Mouse (Mus musculus) stomach, embryonic 16.5 days (tissue): ENCODE data around the gene Ckmt1. TPM values are rescaled to one million over a fixed set of nuclear protein-coding genes. Genes with fewer than 3 reads are reported as not detected.

Source experiments
- ATAC-seq: fragments of 200-750 bp; cut with Nextera tagmentation; 2 replicates; pipeline ENCODE4 v1.8.0; 2017; ENCODE audit warnings: moderate number of reproducible peaks, moderate TSS enrichment; ENCODE audit not compliant: insufficient read depth, low FRiP score
- H3K27ac ChIP-seq: fragments of 300-500 bp; sonication (generic); 2 replicates; pipeline ENCODE4 v1.5.1; 2014; ENCODE audit warnings: low read length
- H3K27me3 ChIP-seq: fragments of 300-500 bp; sonication (generic); 2 replicates; pipeline ENCODE4 v1.6.1; 2014; ENCODE audit warnings: low read length, control low read depth, mixed read lengths; ENCODE audit not compliant: control insufficient read depth, insufficient read depth
- H3K36me3 ChIP-seq: fragments of 300-500 bp; sonication (generic); 2 replicates; pipeline ENCODE4 v1.6.1; 2014; ENCODE audit warnings: low read length; ENCODE audit not compliant: control insufficient read depth, insufficient read depth
- H3K4me1 ChIP-seq: fragments of 300-500 bp; sonication (generic); 2 replicates; pipeline ENCODE4 v1.6.1; 2014; ENCODE audit warnings: low read length, control low read depth, mixed read lengths; ENCODE audit not compliant: control insufficient read depth, insufficient read depth
- H3K4me2 ChIP-seq: fragments of 300-500 bp; sonication (generic); 2 replicates; pipeline ENCODE4 v1.6.1; 2014; ENCODE audit warnings: low read depth, low read length, mixed read lengths
- H3K4me3 ChIP-seq: fragments of 300-500 bp; sonication (generic); replicated peaks from 2 replicates; pipeline ENCODE4 v1.5.1; 2014; ENCODE audit warnings: mild to moderate bottlenecking, low read length
- H3K9ac ChIP-seq: fragments of 300-500 bp; sonication (generic); 2 replicates; pipeline ENCODE4 v1.6.1; 2014; ENCODE audit warnings: low read length
- H3K9me3 ChIP-seq: fragments of 300-500 bp; sonication (generic); replicated peaks from 2 replicates; pipeline ENCODE4 v1.6.1; 2016; ENCODE audit warnings: low read length, control low read depth; ENCODE audit not compliant: control insufficient read depth
- WGBS: fragments of 180-500 bp; shearing (Covaris S2); extraction: QIAGEN DNeasy Blood & Tissue Kit; methylation state at CpG from one replicate; pipeline ENCODE4 v1.1.7; 2014; 5-methylcytosine and 5-hydroxymethylcytosine counted together
- polyA plus RNA-seq: library from polyadenylated mRNA; unstranded; fragments of >200 nt; fragmentation: Nextera tagmentation; extraction: Ambion mirVana; gene quantifications from 2 replicates; pipeline ENCODE4 v1.2.1, GENCODE M21; 2015

Ckmt1 gene
- polyA plus RNA-seq, 1 experiment from 2014 or later: 260 TPM

GRCm38 (mm10) chr2:121354820-121355592, 2.5 kb upstream of the Ckmt1 start, which contains the start of gene Ppip5k1:
Ppip5k1 (minus strand) TSS chr2:121355396.
- Histone ChIP-seq H3K27me3 (no peaks in the 10 kb centered on the region), H3K9me3 (no peaks in the 10 kb centered on the region), H3K36me3 (no peaks in the 10 kb centered on the region), H3K9ac (peak within 1 kb of the TSS; percentile 82), H3K4me2 (peak within 1 kb of the TSS; percentile 90), H3K4me3 (peak within 1 kb of the TSS; percentile 73), H3K4me1 (no peaks in the 10 kb centered on the region), H3K27ac (no peak within 1 kb of the TSS; the same call in 1 of the 2 replicates)
- peak; percentile 93 for ATAC-seq
- WGBS: under 1% methylated on average over 58 of the region's 58 CpGs

- Histone ChIP-seq H3K27me3 (no peaks in the 10 kb centered on the region), H3K36me3 (no peaks in the 10 kb centered on the region), H3K4me2 (peak overlapping the region; percentile 65), H3K9me3 (no peaks in the 10 kb centered on the region), H3K4me1 (no peaks in the 10 kb centered on the region), H3K4me3 (peak overlapping the region; percentile 49), H3K9ac (peak overlapping the region; percentile 59), H3K27ac (peak overlapping the region; percentile 89)
- WGBS: 0% methylated on average over 4 of the region's 4 CpGs
- ATAC-seq: no peak
Measured at GRCm38 (mm10) chr2:121357961-121358360, 447 bp downstream of the Ckmt1 start.

DNA sequence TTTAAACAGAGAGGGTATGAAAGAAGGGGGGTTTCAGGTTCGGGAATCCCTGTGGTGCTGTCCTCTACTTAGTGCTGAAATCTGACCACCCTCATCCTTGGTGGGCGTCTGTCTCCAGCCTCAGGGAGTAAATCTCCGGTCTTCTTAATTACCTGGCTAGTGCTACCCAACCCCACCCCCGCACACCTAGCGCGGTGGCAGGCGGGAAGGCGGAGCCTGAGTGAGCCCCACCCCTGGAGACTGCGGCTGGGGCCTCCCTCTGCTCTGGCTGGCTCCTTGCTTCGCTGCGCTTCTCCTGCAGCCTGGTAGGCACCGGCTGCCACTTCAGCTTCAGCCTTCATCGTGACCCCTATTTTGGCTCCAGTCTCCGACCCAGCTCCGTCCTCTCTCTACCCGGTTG, 867 bp downstream of the Ckmt1 start:
- peak overlapping the region; percentile 89 for H3K27ac ChIP-seq
- peak; percentile 65; the same call in 1 of the 2 replicates for ATAC-seq
- peak overlapping the region; percentile 49 for H3K4me3 ChIP-seq
- H3K4me2 ChIP-seq: peak overlapping the region; percentile 65
- WGBS: under 1% methylated on average over 16 of the region's 16 CpGs
- H3K4me1 ChIP-seq: no peaks in the 10 kb centered on the region
- H3K27me3 ChIP-seq: no peaks in the 10 kb centered on the region
- H3K9me3 ChIP-seq: no peaks in the 10 kb centered on the region
- H3K9ac ChIP-seq: peak overlapping the region; percentile 59
- no peaks in the 10 kb centered on the region for H3K36me3 ChIP-seq

DNA sequence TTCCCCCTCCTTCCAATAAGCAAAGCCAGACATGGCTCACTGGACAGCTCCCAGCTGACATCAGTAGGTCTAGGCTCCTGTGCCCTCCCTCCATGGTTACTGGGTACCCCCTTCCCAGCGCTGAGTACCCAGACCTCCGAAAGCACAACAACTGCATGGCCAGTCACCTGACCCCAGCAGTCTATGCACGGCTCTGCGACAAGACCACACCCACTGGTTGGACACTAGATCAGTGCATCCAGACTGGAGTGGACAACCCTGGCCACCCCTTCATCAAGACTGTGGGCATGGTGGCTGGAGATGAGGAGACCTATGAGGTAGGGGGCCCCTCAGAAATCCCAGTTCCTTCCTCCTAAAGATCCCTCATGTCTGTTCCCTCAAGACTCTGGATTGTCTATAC, 1.9 kb downstream of the Ckmt1 start:
- H3K4me3 ChIP-seq: no peak overlapping the region
- no peak overlapping the region for H3K9ac ChIP-seq
- H3K36me3 ChIP-seq: no peaks in the 10 kb centered on the region
- no peaks in the 10 kb centered on the region for H3K4me1 ChIP-seq
- no peaks in the 10 kb centered on the region for H3K9me3 ChIP-seq
- ATAC-seq: no peak
- 37% methylated on average over 4 of the region's 4 CpGs for WGBS
- peak overlapping the region; percentile 65; the same call in 1 of the 2 replicates for H3K4me2 ChIP-seq
- H3K27ac ChIP-seq: no peak overlapping the region
- H3K27me3 ChIP-seq: no peaks in the 10 kb centered on the region

DNA sequence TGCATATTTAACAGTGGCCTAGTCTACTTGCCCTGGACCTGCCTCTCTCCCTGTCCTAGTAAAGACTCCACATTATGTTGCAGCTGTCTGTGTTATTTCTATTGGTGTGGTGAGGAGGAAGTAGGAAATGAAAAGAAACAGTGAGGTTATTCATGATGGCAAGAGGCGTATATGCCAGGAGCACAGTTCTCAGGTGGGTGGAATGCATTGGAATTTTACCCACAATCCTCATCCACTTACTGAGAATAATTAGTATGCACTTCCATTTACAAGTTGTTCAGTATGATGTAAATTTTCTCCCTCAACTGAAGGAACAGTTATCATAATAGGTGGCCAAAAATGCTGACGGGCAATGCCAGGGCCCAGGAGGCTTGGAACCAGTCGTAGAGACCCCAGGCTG, 6.1 kb downstream of the Ckmt1 start:
- 79% methylated on average over 3 of the region's 3 CpGs for WGBS
- Histone ChIP-seq H3K36me3 (no peaks in the 10 kb centered on the region), H3K4me3 (no peak overlapping the region), H3K4me1 (no peaks in the 10 kb centered on the region), H3K27me3 (no peaks in the 10 kb centered on the region), H3K4me2 (no peak overlapping the region), H3K27ac (no peak overlapping the region), H3K9ac (no peak overlapping the region), H3K9me3 (no peaks in the 10 kb centered on the region)
- ATAC-seq: no peak

GRCm38 (mm10) chr2:121368831-121369230, 11.3 kb downstream of the Ckmt1 start:
- no peak overlapping the region for H3K4me2 ChIP-seq
- no peaks in the 10 kb centered on the region for H3K36me3 ChIP-seq
- no peak overlapping the region for H3K9ac ChIP-seq
- H3K4me3 ChIP-seq: no peak overlapping the region
- ATAC-seq: no peak
- WGBS: 84% methylated on average over 2 of the region's 2 CpGs
- no peaks in the 10 kb centered on the region for H3K9me3 ChIP-seq
- no peaks in the 10 kb centered on the region for H3K4me1 ChIP-seq
- H3K27ac ChIP-seq: no peak overlapping the region
- H3K27me3 ChIP-seq: no peaks in the 10 kb centered on the region

GRCm38 (mm10) chr2:121370921-121371320, 13.4 kb downstream of the Ckmt1 start:
- Histone ChIP-seq H3K4me3 (no peak overlapping the region), H3K27me3 (no peaks in the 10 kb centered on the region), H3K36me3 (no peaks in the 10 kb centered on the region), H3K27ac (no peak overlapping the region), H3K4me2 (no peak overlapping the region), H3K9me3 (no peaks in the 10 kb centered on the region), H3K9ac (no peak overlapping the region), H3K4me1 (no peaks in the 10 kb centered on the region)
- 80% methylated on average over 5 of the region's 5 CpGs for WGBS
- ATAC-seq: no peak

DNA sequence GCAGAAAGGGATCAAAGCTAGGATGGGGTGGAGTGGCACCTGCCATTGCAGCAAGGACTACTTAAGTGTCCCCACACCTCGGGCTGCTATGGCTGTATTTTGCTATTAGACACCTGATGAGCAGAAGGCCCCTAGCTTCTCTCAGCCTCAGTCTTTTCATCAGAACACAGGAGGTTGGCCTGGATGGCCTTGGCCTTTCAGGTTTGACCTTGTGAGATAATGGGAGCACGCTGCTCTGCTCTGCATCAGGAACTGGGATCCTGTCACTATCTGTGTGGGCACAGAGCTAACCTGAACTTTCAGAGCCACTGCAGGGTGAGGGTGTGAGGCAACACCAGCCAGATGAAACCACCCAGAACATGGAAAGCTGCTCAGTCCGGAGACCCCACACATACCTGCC, 14.8 kb downstream of the Ckmt1 start:
- Histone ChIP-seq H3K4me3 (no peak overlapping the region), H3K9me3 (no peaks in the 10 kb centered on the region), H3K27me3 (no peaks in the 10 kb centered on the region), H3K27ac (no peak overlapping the region), H3K4me1 (no peaks in the 10 kb centered on the region), H3K9ac (no peak overlapping the region), H3K4me2 (no peak overlapping the region), H3K36me3 (no peaks in the 10 kb centered on the region)
- WGBS: 64% methylated on average over 3 of the region's 3 CpGs
- ATAC-seq: no peak

DNA sequence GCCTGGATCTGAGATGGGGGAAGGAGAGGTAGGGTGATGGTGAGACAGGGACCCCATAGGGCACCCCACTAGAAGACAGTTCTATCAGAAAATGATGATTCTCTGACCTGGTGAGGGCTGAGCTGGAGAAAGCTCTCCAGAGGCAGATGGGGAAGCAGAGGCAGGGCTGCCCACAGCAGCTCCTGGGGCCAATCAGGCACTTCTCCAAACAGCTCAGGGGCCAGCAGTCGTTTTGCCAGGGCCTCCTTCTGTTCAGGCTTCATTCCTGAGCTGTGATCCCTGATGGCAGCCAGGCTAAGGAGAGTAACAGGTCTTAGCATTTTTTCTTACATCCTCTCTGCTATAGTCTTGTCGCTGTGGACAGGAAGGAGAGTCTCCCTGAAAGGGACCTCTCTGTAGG, 17.3 kb downstream of the Ckmt1 start:
- Histone ChIP-seq H3K27me3 (no peaks in the 10 kb centered on the region), H3K9me3 (no peaks in the 10 kb centered on the region), H3K4me2 (no peak overlapping the region), H3K4me1 (no peaks in the 10 kb centered on the region), H3K36me3 (no peaks in the 10 kb centered on the region), H3K9ac (no peak overlapping the region), H3K27ac (no peak overlapping the region), H3K4me3 (no peak overlapping the region)
- 55% methylated on average over 2 of the region's 2 CpGs for whole genome bisulfite sequencing
- no peak for ATAC-seq
